Mouse (Mus musculus): ENCODE data around the gene Knop1. TPM values are rescaled to one million over a fixed set of nuclear protein-coding genes. Genes with fewer than 3 reads are reported as not detected.

Gene Knop1
- total RNA-seq, 2 experiments from 2014 or later = 12.3 to 12.6 TPM

DNA sequence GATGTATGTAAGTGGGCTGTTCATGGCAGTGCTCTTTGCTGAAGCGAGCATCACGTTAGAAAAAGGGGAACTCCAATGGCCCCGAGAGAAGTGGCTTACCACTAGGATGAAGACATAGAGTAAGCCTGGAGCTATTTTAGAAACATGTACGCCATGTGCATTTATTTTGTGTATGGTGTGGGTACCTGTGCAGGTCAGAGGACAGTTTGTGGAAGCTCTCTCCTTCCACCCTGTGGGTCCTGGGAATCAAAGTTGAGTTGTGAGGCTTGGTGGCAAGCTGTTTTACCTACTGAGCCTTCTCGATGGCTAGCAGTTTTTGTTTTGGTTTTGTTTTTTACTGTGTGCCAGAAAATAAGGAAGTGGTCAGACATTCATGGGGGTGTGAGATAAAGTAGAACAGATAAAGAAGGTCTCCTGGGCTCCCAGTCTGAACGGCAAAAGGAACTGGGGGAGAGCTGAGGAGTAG, 57.9 kb downstream of the Knop1 start:
- peak in 1 of 2 experiments; percentile 38 for DNase-seq

- DNase-seq = peak in 1 of 2 experiments; percentile 42
Measured at GRCm38 (mm10) chr7:118797600-118797999, 58.5 kb downstream of the Knop1 start.

DNA sequence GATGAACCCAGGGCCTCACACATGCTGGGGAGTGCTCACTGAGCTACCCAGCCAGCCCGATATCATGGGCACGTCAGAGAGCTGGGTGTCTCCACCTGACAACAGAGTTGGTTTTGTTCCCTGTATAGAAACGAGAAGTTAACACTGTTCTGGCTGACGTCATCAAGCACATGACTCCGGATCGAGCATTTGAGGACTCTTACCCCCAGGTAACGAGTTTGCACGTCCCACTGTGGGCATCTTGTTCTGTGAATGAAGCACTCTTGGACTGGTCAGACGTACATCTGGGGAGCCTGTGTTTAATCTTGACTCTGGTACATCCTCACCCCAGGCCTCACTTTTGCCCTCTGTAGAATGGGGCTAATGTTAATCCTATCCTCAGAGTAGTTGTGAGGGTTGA, 59.2 kb downstream of the Knop1 start:
- no peak for DNase-seq

DNA sequence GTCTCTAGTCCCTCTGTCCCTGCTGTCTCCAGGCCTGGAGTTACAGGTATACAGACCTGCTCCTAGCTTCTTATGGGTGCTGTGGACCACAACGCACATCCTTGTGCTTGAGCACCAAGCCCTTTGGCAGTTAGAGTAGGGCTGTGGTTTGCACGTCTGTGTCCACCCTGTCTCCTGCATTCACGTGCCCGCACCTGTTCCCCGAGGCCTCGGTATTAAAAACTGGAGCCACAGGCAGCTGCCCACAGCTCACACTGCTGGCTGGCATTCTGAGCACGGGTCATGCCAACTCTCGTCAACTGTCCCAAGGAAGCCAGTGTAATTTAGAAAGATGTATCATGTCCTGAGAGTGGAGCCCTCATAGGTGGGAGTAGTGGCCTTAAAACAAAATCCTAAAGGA, 60.3 kb downstream of the Knop1 start:
- no peak for DNase-seq

DNA sequence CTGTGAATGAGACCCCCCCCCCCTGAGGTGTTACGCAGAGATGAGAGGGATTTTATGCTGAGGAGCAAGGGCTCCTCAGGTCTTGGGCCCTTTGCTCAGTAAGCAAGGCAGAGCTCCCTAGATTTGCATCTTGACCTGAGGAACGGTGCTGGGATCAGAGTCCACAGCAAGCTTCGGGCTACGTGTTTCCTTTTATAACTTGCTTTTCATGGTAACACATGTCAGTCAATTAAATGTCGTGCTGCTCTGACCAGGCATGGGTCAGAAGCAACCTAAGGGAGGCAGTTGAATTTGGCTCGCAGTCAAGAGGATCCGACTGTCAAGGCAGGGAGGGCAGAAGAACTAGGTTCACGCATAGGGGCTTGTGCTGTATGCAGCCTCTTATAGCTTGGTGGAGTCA, 62.2 kb downstream of the Knop1 start:
- no peak for DNase-seq

Other genes starting within 250 kb of the Knop1 start
- gene Gde1, start 150.5 kb downstream of the Knop1 start, total RNA-seq (2021) = 10 to 100 TPM; 32.3 to 37.5 TPM
- gene Ccp110, start 143.7 kb downstream of the Knop1 start, total RNA-seq (2021) = 1 to 10 TPM; 1.2 to 1.9 TPM
- gene Vps35l, start 116.0 kb downstream of the Knop1 start, total RNA-seq (2021) = 10 to 100 TPM; 21.2 to 24.8 TPM
- gene Iqck, start 502 bp downstream of the Knop1 start, total RNA-seq (2021) = under 1 TPM; 0.10 to 0.59 TPM
- gene Gprc5b, start 139.0 kb upstream of the Knop1 start, total RNA-seq (2021) = 10 to 100 TPM; 10.5 to 13.7 TPM

Measured in heart, adult 18-20 months (tissue).